Mouse (Mus musculus) limb, embryonic 12.5 days (tissue): Measurements from ENCODE around the gene Clcnkb. TPM values are rescaled to one million over a fixed set of nuclear protein-coding genes. Genes with fewer than 3 reads are reported as not detected.

Source experiments
- polyA plus RNA-seq: library from polyadenylated mRNA; unstranded; fragments of >200 nt; fragmentation: Nextera tagmentation; extraction: Ambion mirVana; gene quantifications from 2 replicates; pipeline ENCODE4 v1.2.1, GENCODE M21; 2016

The Clcnkb gene
- polyA plus RNA-seq, 1 experiment from 2014 or later = not detected

Other genes starting within 250 kb of the Clcnkb start
- gene Rsg1, start 202.1 kb downstream of the Clcnkb start, polyA plus RNA-seq = 6.7 and 7.1 TPM in 2 replicates
- 9.1 and 10.8 TPM in 2 replicates for gene Arhgef19, start 176.5 kb downstream of the Clcnkb start, polyA plus RNA-seq
- gene Epha2, start 114.8 kb downstream of the Clcnkb start, polyA plus RNA-seq = 3.1 and 3.9 TPM in 2 replicates
- 0.43 and 0.63 TPM in 2 replicates for gene Fam131c, start 47.8 kb downstream of the Clcnkb start, polyA plus RNA-seq
- gene Clcnka, start 17.3 kb downstream of the Clcnkb start, polyA plus RNA-seq = 0.46 and 0.51 TPM in 2 replicates
- 0.08 TPM in 1 of 2 replicates, not detected in the other for gene Hspb7, start 4.8 kb upstream of the Clcnkb start, polyA plus RNA-seq
- gene Srarp, start 20.1 kb upstream of the Clcnkb start, polyA plus RNA-seq = not detected in 2 replicates
- 59.0 and 61.1 TPM in 2 replicates for gene Zbtb17, start 28.6 kb upstream of the Clcnkb start, polyA plus RNA-seq
- 14.1 and 16.6 TPM in 2 replicates for gene Spen, start 122.6 kb upstream of the Clcnkb start, polyA plus RNA-seq
- 65.4 and 78.9 TPM in 2 replicates for gene Fblim1, start 190.1 kb upstream of the Clcnkb start, polyA plus RNA-seq
- gene Tmem82, start 202.6 kb upstream of the Clcnkb start, polyA plus RNA-seq = 0.80 and 0.87 TPM in 2 replicates
- gene Slc25a34, start 207.8 kb upstream of the Clcnkb start, polyA plus RNA-seq = not detected in 2 replicates
- gene Plekhm2, start 248.9 kb upstream of the Clcnkb start, polyA plus RNA-seq = 7.4 and 8.3 TPM in 2 replicates